Mouse (Mus musculus): Measurements from ENCODE around the gene Ubxn1. TPM values are rescaled to one million over a fixed set of nuclear protein-coding genes. Genes with fewer than 3 reads are reported as not detected.
"Not testable (repeated sequence)": the region's sequence is repeated elsewhere in the genome, so short reads cannot be mapped to it uniquely, and the experiment has no call there.

The Ubxn1 gene
- total RNA-seq, 2 experiments from 2014 or later = 204 to 206 TPM

DNA sequence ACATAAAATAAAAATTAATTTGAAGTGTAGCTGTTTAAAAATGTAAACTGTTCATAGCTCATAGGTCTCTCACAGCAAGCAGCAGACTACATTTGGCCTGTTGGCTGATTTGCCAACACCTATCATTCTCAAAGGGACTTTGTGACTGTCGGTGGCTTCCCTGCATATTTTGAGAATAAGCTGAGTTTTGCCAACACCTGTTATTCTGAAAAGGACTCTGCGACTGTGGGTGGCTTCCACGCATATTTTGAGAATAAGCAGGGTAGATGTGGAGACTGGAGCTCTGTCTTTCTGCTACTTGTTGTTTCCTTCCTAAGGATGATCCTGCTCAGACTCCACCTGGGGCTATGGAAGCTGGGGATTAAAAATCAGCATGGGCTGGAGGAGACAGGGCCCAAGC lies 18.2 kb upstream of the Ubxn1 start:
- no peak for DNase-seq (ENCODE audit: low spot score)

DNA sequence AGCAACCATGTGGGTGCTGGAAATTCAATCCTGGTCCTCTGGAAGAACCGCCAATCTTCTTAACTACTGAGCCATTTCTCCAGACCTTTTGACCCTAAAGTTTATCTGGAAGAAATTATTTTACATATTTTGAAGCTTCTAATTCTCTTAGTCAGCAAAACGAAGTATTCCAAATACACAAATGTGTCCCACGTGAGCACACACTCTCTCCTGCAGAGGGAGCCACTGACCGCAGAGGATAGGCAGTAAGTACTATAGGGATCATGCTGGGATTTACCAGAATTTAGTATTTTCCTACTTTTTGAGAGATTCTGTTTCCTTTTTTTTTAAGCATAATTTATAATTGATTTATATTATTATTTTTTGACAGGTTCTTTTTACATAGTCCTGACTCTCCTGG lies 13.6 kb upstream of the Ubxn1 start:
- peak; percentile 44 for DNase-seq (ENCODE audit: low spot score)

DNA sequence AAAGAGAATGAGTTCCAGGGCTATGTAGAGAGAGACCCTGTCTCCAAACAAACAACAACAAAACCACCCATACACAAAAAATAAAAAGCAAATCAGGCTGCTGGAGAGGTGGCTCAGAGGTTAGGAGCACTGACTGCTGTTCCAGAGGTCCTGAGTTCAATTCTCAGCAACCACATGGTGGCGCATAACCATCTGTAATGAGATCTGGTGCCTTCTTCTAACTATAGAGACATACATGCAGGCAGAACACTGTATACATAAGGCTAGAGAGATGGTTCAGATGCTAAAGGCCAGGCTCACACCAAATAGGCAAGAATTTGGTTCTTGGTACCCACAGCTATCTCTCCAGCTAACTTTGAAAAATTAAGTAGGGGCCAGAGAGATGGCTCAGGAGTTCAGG lies 12.3 kb upstream of the Ubxn1 start:
- no peak for DNase-seq (ENCODE audit: low spot score)

DNA sequence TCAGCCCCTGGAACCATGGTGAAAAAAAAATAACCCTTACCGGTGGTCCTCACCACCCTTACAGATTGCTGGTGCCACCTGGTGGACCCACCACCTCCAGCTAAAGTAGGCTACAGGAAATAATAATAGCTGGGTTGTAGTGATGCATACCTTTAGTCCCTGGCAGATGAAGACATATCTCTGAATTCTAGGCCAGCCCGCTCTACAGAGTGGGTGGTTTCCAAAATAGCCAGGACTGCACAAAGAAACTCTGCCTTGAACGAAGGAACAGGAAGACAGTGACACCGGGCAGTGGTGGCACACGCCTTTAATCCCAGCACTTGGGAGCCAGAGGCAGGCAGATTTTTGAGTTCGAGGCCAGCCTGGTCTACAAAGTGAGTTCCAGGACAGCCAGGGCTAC lies 7.0 kb upstream of the Ubxn1 start:
- no peak for DNase-seq (ENCODE audit: low spot score)

DNA sequence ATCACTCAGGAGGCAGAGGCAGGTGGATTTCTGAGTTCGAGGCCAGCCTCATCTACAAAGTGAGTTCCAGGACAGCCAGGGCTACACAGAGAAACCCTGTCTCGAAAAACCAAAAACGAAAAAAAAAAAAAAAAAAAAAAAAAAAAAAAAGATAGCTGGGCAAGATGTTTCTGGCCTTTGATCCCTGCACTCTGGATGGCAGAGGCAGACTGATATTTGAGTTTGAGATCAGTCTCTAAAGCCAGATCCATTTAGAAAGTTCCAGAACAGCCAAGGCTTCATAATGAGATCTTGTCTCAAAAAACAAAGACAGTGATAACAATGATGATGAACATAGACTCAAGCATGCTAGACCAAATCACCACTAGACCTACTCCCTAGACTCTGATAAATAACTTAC lies 915 bp upstream of the Ubxn1 start:
- DNase-seq (ENCODE audit: low spot score) = not testable (repeated sequence)

DNA sequence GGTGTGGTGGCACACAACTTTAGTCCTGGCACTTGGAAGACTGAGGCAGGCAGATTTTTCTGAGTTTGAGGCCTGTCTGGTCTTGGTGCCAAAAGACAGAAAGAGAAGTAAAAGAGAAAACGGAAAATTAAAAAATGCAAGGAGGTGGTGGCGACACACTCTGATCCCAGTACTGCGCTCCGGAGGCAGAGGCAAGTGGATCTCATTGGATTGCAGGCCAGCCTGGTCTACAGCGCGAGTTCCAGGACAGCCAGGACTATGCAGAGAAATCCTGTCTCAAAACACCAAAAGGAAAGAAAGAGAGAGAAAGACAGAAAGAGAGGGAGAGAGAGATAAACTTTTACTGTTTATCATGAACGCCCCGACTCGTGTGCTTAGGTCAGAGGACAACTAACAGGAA lies 458 bp upstream of the Ubxn1 start:
- DNase-seq (ENCODE audit: low spot score) = no peak

DNA sequence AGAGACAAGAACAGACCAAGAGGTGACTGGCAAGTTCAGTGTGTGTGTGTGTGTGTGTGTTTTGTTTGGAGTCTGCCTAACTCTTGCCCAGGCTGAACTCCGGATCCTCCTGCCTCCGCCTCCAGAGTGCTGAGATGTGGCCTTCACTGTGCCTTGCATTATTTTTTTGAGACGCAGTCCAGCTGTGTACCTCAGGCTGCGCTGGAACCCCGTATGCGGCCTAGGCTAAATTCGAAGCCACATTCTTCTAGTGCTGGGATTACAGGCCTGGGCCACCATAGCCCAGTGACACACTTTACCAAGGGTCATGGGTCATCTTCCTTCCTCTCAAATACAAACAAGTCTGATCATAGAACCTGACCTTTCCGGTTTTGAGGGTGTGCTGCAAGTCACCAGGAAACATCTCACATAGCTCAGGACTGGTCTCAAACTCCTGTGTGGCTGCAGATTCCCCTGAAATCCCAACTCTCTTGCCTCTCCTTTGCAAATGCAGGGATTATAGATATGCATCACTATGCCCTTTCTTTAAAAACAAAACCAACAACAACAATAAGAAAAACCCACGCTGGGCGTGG lies 1.1 kb downstream of the Ubxn1 start:
- no peak for DNase-seq (ENCODE audit: low spot score)

DNA sequence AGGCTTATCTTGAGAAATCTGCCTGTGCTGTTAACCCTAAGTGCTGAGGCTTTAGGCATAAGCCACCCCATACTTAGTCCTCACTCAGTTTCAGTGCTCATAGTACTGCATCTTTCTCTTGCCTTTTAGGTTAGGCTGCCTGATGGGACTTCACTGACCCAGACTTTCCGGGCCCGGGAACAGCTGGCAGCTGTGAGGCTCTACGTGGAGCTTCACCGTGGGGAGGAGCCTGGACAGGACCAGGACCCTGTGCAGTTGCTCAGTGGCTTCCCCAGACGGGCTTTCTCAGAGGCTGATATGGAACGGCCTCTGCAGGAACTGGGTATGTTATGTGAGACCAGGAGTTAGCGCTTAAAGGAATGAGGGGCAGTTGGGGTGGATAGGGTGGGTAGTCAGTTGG lies 3.7 kb downstream of the Ubxn1 start:
- DNase-seq (ENCODE audit: low spot score) = no peak

DNA sequence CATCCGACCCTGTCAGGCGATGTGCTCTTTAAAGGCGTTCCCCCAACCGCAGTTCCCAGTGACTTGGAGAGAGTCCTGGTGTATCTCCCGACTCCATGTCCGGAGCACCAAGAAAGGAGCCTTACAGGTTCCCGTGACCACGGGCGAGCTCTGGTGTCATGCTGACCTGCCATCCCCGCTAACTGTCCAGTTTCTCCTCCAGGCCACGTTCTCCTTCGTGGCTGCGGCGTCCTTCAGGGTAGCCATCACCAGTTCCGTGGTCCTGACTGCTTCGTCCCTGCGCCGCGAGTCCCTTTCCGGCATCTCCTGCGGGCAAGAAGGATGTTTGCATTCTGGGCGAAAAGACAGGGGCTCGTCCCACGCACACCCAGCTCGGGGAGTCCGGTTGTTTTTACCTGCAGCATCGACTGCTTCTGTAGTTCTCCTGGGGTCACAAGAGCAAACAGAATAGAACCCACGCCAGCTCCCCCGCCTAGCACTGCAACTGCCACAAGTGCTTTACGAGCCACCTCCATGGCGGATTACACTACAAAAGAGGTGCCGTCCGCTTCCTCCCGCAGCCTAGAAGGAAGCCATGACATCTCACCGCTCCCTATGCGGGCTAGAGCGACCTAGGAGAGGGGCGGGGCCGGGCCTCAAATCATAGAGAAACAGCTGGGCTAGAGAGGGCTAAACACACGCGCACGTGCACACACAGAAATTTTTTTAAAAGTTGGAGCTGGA lies 9.2 kb downstream of the Ubxn1 start, which contains the start of gene Uqcc3:
Gene Uqcc3, minus strand, starts transcription at position 613 of the 723 bp plus-strand sequence.
- peak; percentile 91 for DNase-seq (ENCODE audit: low spot score)

DNA sequence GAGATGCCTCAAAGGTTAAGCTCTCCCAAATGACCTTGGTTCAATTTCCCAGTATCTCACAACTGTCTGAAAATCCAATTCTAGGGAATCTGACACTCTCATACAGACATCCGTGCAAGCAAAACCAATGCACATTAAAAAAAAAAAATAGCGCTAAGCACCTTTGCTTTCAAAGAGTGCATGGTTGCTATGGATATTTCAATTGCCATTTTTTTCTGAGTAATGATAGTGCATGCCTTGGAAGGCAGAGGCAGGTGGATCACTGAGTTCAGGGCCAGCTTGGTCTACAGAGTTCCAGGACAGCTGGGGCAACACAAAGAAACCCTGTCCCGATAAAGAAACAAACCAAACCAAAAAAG lies 9.7 kb downstream of the Ubxn1 start:
- no peak for DNase-seq (ENCODE audit: low spot score)

DNA sequence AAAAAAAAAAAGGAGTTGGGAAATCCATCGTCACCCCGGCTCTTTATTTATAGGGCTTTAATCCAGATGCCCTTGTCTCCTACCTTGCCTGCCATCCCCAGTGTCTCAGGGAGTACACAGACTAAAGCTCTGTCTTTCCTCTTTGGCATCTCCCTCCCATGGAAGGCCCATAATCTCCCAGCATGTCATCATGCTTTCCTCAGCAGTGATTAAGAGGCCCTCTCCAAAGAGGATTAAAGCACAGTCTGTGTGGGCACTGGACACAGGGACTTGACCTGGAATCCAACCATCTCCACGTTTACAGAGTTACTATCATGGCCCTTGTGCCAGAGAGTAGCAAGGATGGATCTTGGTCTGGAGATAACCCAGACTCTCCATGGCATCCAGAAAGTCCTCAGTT lies 12.3 kb downstream of the Ubxn1 start, which contains the start of the genes Lbhd1 and Gm49403:
Gene Lbhd1, plus strand, starts transcription at position 117 of the 400 bp plus-strand sequence.
Gene Gm49403, plus strand, starts transcription at position 315 of the 400 bp plus-strand sequence.
- no peak for DNase-seq (ENCODE audit: low spot score)

DNA sequence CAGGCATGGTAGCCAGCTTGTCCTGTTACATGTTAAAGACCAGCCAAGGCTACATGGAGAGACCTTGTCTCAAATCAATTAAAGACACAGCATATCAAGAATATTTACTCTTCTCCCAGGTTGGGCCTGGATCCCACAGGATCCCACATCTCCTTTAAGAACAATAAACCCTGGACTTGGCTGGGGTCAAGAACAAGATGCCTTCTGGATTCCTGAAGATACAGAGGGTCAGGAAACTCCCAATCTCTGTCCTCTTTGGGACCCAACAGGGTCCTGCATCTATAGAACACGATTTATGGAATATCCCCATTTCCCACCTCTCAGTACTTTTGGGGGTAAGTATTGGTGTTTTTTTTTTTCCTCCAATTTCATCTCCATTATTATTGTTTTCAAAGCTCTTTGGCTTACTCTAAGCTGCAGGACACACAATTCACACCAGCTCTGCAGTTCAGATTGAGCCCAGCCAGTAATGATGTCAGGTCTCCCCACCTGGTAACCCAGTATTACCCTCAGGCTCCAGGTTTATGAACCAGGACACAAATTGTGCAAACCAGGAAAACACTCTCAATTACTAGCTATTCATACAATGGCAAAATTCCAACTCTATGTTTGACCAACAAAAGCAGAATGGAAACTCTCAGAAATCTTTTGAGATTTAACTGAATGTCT lies 15.8 kb downstream of the Ubxn1 start:
- no peak for DNase-seq (ENCODE audit: low spot score)

DNA sequence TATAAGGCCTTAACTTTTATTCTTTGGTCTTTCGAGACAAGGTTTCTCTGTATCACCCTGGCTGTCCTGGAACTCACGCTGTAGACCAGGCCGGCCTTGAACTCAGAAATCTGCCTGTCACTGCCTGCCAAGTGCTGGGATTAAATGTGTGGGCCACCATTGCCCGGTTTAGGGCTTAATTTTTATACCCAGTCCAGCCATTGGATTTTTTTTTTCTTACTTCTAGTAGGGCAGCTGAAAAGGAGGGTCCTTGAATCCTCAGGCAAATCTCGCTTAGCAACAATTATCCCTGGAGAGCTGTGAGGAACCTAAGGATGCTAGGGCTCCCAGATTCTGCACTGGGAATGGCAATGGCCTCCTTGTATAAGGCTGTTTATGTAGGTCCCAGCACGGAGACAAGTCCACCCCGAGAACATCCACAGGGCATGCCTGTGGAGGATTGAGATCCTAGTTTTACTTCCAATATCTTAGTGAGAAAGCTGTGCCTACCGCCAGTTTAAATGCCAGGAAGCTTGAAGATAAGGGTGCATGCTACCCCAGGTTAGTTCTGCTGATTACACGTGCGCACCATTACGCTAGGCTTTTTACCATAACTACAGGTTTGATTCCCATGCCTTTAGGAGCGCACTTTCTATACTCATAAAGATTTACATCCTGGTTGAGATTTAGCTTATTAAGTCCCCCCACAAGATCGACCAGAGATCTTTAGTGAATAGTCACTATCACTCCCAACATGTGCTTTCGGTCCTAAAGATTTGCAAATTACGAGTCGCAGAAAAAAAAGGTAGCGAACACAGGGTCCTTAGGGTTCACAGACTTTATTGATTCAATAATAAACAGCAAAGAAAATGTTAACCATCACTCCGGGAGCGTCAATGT lies 16.5 kb downstream of the Ubxn1 start:
- DNase-seq (ENCODE audit: low spot score) = no peak

DNA sequence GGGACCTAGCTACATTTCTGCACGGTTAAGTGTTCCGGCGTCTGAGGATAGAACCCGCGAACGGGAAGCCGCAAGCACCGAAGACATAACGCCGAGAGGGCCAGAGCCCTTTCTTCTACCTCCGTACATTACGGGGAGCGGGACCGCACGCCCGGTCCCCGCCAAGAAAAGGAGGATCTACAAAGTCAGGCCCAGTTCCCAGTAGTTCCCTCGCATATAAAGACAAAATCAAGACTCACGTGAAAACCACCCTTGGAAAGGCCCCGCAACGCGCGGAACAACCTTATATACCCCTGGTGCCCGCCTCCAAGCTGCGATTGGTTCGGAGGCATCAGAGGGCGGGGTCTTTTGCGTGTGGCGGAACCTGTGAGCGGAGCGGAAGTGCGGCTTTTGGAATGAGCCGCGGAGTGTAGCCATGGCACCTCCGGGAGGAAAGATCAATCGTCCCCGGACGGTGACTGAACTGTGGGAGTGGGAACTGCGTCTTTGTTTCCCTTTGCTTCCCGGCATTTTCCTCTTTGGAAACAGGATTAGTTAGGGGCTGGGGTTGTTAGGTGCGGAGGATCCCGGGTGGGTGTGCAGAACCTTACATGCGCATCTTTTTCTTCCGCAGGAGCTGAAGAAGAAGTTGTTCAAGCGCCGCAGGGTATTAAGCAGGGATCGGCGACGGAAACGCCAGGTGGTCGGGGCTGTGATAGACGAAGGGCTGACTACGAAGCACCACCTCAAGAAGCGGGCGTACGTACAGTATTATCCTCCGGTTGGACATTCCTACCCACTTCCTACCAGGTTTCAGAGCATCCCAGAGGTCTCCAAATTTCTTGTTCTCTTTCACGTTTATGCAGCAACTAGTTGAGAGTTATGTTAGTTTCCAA lies 17.5 kb downstream of the Ubxn1 start, which contains the start of the genes 1810009A15Rik and Gm49416:
Gene 1810009A15Rik, plus strand, starts transcription at position 343 of the 875 bp plus-strand sequence.
Gene Gm49416, plus strand, starts transcription at position 416 of the 875 bp plus-strand sequence.
- DNase-seq (ENCODE audit: low spot score) = peak; percentile 95

DNA sequence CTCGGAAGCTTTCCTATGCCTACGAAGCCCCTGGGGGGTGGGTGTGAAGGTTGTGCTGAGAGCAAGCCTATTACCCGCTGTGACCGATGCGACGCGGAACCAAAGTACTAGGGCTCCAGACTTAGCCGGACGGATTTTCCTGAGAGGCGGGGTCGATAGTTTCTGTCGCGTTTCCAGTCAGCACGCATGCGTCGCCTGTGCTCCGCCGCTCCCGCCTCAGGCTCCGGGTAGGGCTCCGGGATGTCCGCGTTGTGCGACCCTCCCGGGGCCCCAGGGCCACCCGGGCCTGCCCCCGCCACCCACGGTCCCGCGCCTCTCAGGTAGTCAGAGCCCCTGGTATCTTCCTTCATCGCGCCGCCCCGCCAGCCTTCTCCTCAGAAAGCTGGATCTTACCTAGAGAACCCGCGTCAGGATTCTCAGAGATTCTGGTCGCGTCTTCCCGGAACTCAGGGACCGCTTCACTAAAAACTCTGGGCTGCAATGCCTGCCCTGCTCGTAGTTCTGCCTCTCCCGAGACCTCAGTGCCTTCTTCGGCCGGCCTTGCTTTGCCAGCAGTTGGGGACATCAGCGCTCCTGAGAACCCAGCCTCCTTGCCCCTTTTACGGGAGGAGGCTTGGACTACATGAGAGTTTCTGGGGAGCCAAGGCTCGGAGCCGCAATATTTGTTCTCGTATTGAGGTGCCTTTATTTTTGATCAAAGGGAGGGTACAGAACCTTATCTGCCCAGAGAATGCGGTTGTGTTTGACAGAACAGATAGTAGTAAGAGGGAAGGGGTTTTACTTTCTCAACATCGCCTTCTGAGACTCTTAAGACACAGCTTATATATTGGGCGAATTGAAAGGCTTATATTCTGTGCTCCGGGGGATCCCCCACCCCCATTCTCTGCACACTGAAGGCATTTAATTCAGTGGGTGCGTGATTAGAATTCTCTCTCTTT lies 21.8 kb downstream of the Ubxn1 start, which contains the start of gene Ints5:
Gene Ints5, plus strand, starts transcription at position 177 of the 938 bp plus-strand sequence.
- DNase-seq (ENCODE audit: low spot score) = peak; percentile 89

DNA sequence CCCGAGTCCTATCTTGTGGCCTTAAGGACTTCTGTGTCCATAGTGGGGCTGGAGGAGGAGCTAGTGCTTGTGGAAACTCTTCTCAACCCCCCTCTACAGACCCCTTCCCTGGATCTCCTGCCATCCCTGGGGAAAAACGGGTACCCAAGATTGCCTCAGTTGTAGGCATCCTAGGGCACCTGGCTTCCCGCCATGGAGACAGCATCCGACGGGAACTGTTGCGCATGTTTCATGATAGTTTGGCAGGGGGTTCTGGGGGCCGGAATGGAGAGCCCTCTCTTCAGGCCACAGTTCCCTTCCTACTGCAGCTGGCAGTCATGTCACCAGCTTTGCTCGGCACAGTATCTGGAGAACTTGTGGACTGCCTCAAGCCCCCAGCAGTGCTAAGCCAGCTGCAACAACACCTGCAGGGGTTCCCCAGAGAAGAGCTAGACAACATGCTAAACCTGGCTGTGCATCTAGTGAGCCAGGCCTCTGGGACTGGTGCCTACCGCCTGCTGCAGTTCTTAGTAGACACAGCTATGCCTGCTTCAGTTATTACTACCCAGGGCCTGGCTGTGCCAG lies 24.2 kb downstream of the Ubxn1 start:
- DNase-seq (ENCODE audit: low spot score) = no peak

DNA sequence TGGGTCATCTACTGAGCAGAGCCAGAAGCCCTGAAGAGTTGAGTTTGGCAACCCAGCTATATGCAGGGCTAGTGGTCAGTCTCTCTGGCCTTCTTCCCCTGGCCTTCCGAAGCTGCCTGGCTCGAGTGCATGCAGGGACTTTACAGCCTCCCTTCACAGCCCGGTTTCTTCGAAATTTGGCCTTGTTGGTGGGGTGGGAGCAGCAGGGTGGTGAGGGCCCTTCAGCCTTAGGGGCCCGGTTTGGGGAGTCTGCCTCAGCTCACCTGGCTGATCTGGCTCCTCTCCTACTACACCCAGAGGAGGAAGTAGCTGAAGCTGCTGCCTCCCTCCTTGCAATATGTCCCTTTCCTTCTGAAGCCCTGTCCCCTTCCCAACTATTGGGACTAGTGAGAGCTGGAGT lies 24.9 kb downstream of the Ubxn1 start:
- DNase-seq (ENCODE audit: low spot score) = not testable (repeated sequence)

DNA sequence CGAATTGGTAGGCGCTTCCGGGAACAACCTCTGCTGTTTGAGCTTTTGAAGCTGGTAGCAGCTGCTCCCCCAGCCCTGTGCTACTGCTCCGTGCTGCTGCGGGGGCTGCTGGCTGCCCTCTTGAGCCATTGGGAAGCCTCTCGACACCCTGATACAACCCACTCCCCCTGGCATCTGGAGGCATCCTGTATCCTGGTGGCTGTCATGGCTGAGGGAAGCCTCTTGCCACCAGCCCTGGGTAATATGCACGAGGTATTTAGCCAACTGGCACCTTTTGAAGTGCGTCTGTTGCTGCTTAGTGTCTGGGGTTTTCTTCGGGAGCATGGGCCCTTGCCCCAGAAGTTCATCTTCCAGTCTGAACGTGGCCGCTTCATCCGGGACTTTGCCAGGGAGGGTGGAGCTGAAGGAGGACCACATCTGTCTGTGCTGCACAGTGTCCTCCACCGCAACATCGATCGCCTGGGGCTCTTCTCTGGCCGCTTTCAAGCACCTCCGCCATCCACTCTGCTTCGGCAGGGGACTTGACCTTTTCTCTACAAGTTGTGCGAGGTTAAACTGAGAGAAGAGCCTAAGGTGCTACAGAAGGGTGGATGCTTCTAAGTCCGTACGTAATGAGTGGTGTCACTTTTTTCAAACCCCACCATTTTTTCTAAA lies 26.0 kb downstream of the Ubxn1 start:
- DNase-seq (ENCODE audit: low spot score) = peak; percentile 33

Measured in gastrocnemius, adult 18-20 months (tissue).